Mouse (Mus musculus): ENCODE measurements around the gene Rnd1.

- no peak for TF ChIP-seq CTCF (IDR thresholded peaks at IDR 0.05; ENCODE audit: borderline replicate concordance, insufficient read depth, low read length)
- TF ChIP-seq POLR2A (IDR thresholded peaks at IDR 0.05; ENCODE audit: low read depth, low read length), result no peak
Measured at GRCm38 (mm10) chr15:98652174-98652573, 25.1 kb downstream of the Rnd1 start.

Measured in embryonic fibroblast, embryonic 13.5 days (primary cell).